Mouse (Mus musculus) C2C12 (cell line): ENCODE results near the gene Psmb1. TPM values are rescaled to one million over a fixed set of nuclear protein-coding genes. Genes with fewer than 3 reads are reported as not detected.

Experiments
- H3K27me3 ChIP-seq: one replicate; pipeline ENCODE4 v1.6.1; 2011; ENCODE audit not compliant: control insufficient read depth, insufficient read depth, insufficient read length
- H3K36me3 ChIP-seq: one replicate; pipeline ENCODE4 v1.6.1; 2011; ENCODE audit not compliant: control insufficient read depth, insufficient read depth
- H3K4me3 ChIP-seq: one replicate; pipeline ENCODE4 v1.5.1; 2011; ENCODE audit warnings: mild to moderate bottlenecking, control low read depth; ENCODE audit not compliant: poor library complexity, insufficient read depth, severe bottlenecking
- H3K79me2 ChIP-seq: one replicate; pipeline ENCODE4 v1.6.1; 2011; ENCODE audit not compliant: control insufficient read depth, insufficient read depth
- H3K79me3 ChIP-seq: one replicate; pipeline ENCODE4 v1.6.1; 2011; ENCODE audit warnings: low read depth, control low read depth
- H3ac ChIP-seq: one replicate; pipeline ENCODE3; 2011; ENCODE audit warnings: low read depth; ENCODE audit not compliant: control insufficient read depth, insufficient read length
- CEBPB ChIP-seq: IDR thresholded peaks from one replicate; pipeline ENCODE4 v1.6.1; 2011; ENCODE audit warnings: low read depth, mild to moderate bottlenecking, control low read depth, moderate library complexity
- CTCF ChIP-seq: IDR thresholded peaks from one replicate; pipeline ENCODE4 v1.5.1; 2011; ENCODE audit not compliant: control insufficient read depth, insufficient read depth, insufficient read length
- FOSL1 ChIP-seq: IDR thresholded peaks from one replicate; pipeline ENCODE4 v1.8.0; 2011; ENCODE audit warnings: mild to moderate bottlenecking, low read length; ENCODE audit not compliant: poor library complexity, insufficient read depth, severe bottlenecking
- MAX ChIP-seq: IDR thresholded peaks from one replicate; pipeline ENCODE4 v1.6.1; 2011; ENCODE audit warnings: mild to moderate bottlenecking, control low read depth
- MYOD1 ChIP-seq: IDR thresholded peaks from one replicate; pipeline ENCODE4 v1.6.1; 2011; ENCODE audit warnings: low read depth; ENCODE audit not compliant: control insufficient read depth, insufficient read length
- MYOG ChIP-seq: IDR thresholded peaks from one replicate; pipeline ENCODE4 v1.6.1; 2011; ENCODE audit not compliant: control insufficient read depth, insufficient read length; ENCODE audit errors: extremely low read depth
- USF1 ChIP-seq: IDR thresholded peaks from one replicate; pipeline ENCODE4 v1.6.1; 2011; ENCODE audit warnings: low read depth, mild to moderate bottlenecking, control low read depth, moderate library complexity
- polyA plus RNA-seq: library from polyadenylated mRNA; unstranded; fragments of >200 nt; fragmentation: generic; extraction: Trizol; gene quantifications from one replicate; pipeline ENCODE4 v1.2.1, GENCODE M21; 2012; ENCODE audit warnings: missing spikeins

The Psmb1 gene
- polyA plus RNA-seq, 1 experiment, result 216 TPM

- peaks cover 84% of the 10 kb centered on the region for H3K79me2 ChIP-seq
- peak overlapping the region; percentile 98 for H3ac ChIP-seq
- H3K36me3 ChIP-seq, result peaks cover 34% of the 10 kb centered on the region
- H3K4me3 ChIP-seq, result peak overlapping the region; percentile 91
- peaks cover 78% of the 10 kb centered on the region for H3K79me3 ChIP-seq
- TF ChIP-seq CTCF (no peak), MAX (peak; percentile 26), MYOG (no peak), MYOD1 (no peak), USF1 (no peak), CEBPB (no peak)
- H3K27me3 ChIP-seq, result no peaks in the 10 kb centered on the region
Measured at GRCm38 (mm10) chr17:15497882-15498752, 1.4 kb downstream of the Psmb1 start.

GRCm38 (mm10) chr17:15490542-15490941, 9.0 kb downstream of the Psmb1 start:
- Histone ChIP-seq H3K79me3 (peaks cover 31% of the 10 kb centered on the region), H3ac (no peak overlapping the region), H3K4me3 (no peak overlapping the region), H3K36me3 (peaks cover 53% of the 10 kb centered on the region), H3K27me3 (no peaks in the 10 kb centered on the region), H3K79me2 (peaks cover 49% of the 10 kb centered on the region)
- TF ChIP-seq MYOG (no peak), FOSL1 (no peak), USF1 (no peak), MAX (no peak), CTCF (no peak), MYOD1 (no peak), CEBPB (no peak)

DNA sequence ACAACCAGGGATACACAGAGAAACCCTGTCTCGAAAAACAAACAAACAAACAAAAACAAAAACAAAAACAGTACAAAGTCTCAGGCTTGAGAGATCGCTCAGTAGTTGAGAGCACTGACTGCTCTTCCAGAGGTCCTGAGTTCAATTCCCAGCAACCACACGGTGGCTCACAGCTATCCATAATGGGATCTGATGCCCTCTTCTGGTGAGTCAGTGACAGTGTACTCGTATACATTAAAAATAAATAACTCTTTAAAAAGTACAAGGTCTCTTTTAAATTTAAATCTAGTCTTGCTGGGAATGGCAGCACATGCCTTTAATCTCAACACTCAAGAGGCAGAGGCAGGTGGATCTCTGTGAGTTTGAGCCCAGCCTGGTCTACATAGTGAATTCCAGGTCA, 26.9 kb downstream of the Psmb1 start:
- no peaks in the 10 kb centered on the region for H3K27me3 ChIP-seq
- no peaks in the 10 kb centered on the region for H3K79me2 ChIP-seq
- no peaks in the 10 kb centered on the region for H3K79me3 ChIP-seq
- H3ac ChIP-seq, result no peak overlapping the region
- H3K4me3 ChIP-seq, result no peak overlapping the region
- H3K36me3 ChIP-seq, result peaks cover 68% of the 10 kb centered on the region
- no peak for TF ChIP-seq MYOG
- TF ChIP-seq CEBPB, result no peak
- TF ChIP-seq FOSL1, result no peak
- no peak for TF ChIP-seq CTCF
- TF ChIP-seq MYOD1, result no peak
- TF ChIP-seq MAX, result no peak
- no peak for TF ChIP-seq USF1

- TF ChIP-seq CTCF, result peak; percentile 82
- no peak for TF ChIP-seq MYOD1
- no peaks in the 10 kb centered on the region for H3K79me2 ChIP-seq
- no peak overlapping the region for H3K4me3 ChIP-seq
- H3ac ChIP-seq, result no peak overlapping the region
- no peaks in the 10 kb centered on the region for H3K79me3 ChIP-seq
- peaks cover 23% of the 10 kb centered on the region for H3K36me3 ChIP-seq
- H3K27me3 ChIP-seq, result no peaks in the 10 kb centered on the region
Measured at GRCm38 (mm10) chr17:15467669-15468068, 31.9 kb downstream of the Psmb1 start.

- H3K27me3 ChIP-seq, result no peaks in the 10 kb centered on the region
- TF ChIP-seq CTCF (no peak), MYOD1 (peak; percentile 55)
- H3K4me3 ChIP-seq, result no peak overlapping the region
- no peaks in the 10 kb centered on the region for H3K79me2 ChIP-seq
- H3ac ChIP-seq, result no peak overlapping the region
- no peaks in the 10 kb centered on the region for H3K79me3 ChIP-seq
- H3K36me3 ChIP-seq, result no peaks in the 10 kb centered on the region
Measured at GRCm38 (mm10) chr17:15461921-15462495, 37.5 kb downstream of the Psmb1 start.

DNA sequence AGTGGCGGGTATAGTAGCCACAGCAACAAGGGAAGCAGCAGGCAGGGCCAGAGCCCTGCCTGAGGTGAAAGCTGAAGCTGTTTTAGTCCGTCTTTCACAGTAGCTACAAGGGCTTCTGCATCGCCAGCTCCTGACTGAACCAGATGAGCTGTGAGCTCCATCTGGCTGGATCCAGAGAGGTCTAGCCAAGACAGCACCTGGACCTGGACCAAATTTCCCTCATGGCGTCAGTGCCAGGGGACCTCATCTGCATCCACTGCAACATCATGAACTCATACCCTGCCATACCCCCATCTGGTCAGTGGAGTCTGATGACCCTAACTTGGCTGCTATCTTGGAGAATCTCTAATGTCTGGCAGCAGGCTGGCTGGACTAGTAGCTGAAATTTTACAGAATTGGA, 39.8 kb downstream of the Psmb1 start:
- Histone ChIP-seq H3K79me2 (no peaks in the 10 kb centered on the region), H3K79me3 (no peaks in the 10 kb centered on the region), H3K27me3 (no peaks in the 10 kb centered on the region), H3ac (no peak overlapping the region), H3K4me3 (no peak overlapping the region), H3K36me3 (no peaks in the 10 kb centered on the region)
- TF ChIP-seq MYOD1 (no peak), USF1 (no peak), FOSL1 (no peak), MYOG (no peak), CEBPB (no peak), CTCF (no peak), MAX (no peak)
